Mouse (Mus musculus) frontal cortex, adult 2 months (tissue): ENCODE data around the gene Adm2. TPM values are rescaled to one million over a fixed set of nuclear protein-coding genes. Genes with fewer than 3 reads are reported as not detected.
A peak's percentile ranks its signal among the peaks of the same experiment; 100 is the strongest.

Experiments
- DNase-seq, 2 experiments: peaks; one replicate each; pipeline ENCODE4 v3.0.0; 2022; ENCODE audit warnings: low spot score in 1 of 2; ENCODE audit errors: extremely low spot score in 1 of 2
- polyA plus RNA-seq: library from polyadenylated mRNA; depleted of rRNA; stranded (reverse); fragments of >200 nt; gene quantifications from 2 replicates; pipeline ENCODE4 v1.2.3, GENCODE M21; 2012; rRNA removed

The Adm2 gene
- polyA plus RNA-seq, 1 experiment, result not detected

DNA sequence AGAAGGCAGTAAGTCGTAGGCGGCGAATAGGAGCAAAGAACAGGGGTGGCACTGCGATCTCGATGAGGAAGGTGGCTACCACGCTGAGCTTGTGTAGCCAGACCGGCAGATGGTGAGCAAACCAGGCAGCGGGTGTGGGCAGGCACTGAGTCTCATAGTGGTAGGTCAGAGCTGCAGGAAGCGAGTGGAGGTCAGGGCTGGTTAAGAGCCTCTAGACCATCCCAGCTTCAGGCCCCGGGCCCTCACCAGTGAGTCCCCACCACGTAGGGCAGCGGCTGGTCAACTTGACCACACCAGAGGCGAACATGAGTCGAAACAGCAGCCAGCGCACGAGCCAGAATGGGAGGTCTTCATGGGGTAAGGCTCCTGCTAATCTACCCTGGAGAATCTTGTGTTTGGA lies 31.3 kb downstream of the Adm2 start:
- DNase-seq, result no peak

DNA sequence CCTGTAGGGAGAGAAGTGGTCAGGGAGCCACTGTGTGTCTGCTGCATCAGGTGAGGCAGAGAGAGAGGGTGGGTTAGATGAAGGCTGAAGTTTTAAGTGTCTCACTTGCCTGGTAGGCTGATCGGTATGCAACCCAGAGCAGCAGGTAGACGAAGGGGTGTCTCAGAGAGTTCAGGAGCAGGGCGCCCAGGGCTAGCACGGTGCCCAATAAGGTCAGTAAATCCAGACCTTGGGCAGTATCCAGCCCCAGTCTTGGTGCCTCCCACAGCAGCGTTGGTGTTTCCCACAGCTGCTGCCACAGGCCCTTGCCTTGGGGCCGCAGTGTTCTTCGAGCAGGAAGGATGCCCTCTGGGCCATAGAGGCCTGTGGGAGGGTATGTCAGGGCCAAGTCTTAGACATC lies 31.9 kb downstream of the Adm2 start:
- no peak for DNase-seq

DNA sequence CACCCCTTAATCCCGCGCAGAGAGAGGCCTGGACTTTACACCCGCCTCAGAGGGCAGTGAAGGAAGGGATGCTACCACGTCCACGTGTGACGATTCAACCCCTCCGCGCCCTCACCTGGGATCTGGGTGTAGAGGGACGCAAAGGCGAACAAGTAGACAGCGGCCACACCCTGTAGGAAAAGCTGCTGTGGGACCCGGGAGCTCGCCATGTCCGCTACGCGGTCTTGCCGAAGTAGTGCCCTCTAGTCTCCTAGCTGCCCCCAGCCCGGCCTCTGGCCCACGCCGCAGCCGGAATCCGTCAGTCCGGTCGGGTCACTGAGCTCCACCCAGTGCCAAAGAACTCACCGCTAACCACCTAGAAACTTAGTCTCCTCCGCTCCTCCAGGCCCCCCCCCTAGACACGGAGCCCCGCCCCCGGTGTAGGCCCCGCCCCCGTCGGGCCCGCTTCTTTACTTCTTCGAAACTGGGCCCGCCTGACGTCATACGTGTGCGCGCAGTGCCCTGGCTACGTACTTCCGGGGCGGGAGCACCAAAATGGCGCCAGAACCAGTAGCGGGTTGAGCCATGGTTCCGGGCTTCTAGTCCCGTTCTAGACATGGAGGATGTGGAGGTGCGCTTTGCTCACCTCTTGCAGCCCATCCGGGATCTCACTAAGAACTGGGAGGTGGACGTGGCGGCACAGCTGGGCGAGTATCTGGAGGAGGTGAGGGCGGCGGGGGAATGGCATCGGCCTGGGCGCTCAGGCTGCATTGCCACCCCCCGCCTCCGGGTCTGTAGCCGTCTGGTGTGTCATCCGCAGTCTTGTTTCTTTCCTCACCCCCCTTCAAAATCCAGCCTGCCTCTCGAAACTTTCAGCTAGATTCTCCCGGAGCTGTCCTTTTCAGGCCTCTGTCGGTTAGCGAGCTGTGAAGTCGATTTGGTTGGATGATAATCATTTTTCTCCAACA lies 33.0 kb downstream of the Adm2 start, which contains the start of the genes Lmf2 and Ncaph2:
Gene Lmf2, minus strand, starts transcription at position 419 of the 947 bp plus-strand sequence.
Gene Ncaph2, plus strand, starts transcription at position 479 of the 947 bp plus-strand sequence.
- DNase-seq, result peak; percentile 86 to 96

DNA sequence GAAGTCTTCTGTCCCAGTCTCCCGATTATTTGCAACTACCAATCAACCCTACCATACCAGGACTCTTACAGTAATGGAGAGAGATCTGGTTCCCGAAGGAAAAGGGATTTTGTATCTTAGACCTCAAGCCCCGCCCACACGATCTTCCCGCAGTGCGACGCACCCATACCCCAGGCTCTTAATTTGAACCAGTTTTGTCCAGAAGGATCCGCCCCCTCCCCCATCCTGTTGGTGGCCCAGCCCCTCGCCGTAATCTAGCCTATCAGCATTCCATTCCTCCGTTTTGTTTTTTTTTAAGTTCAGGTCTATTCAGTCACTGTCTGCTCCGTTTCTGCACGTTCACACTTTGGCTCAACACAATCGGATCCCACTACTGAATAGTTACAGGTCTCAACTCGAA lies 33.9 kb downstream of the Adm2 start:
- peak in 1 of 2 experiments; percentile 64 for DNase-seq

DNA sequence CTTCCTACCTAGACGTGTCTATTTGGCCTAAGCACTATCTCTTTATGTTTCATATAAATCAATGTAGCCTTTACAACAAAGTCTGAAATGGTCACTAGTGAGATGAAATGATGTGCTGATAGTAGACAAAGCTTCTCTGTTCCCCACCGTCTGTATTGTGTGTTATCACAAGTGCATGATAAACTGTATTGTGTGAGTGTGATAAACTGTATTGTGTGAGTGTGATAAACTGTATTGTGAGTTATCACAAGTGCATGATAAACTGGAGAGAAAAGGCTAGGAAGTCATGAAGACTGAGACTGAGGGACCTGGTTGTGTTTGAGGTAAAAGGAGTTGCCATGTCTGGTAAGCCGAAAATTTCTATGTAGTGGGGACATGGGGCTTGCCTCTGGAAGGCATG lies 36.3 kb downstream of the Adm2 start:
- no peak for DNase-seq

DNA sequence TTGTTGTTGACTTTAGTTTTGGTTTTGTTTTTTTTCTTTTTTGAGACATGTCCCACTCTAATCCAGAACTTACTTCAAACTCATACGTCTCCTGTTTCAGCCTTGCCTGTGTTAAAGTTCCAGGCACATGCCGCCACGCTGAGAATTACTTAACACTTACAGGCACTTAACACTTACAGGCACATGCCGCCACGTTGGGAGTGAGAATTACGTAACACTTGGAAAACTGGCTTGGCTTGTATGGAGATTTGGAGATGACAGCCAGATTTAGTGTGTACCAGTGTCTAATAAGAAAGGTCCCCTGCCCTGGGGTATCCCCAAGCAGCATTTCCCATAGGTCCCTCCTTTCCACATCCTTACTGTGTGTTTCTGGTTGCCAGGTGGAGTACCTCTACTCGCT lies 40.5 kb downstream of the Adm2 start:
- DNase-seq, result no peak

DNA sequence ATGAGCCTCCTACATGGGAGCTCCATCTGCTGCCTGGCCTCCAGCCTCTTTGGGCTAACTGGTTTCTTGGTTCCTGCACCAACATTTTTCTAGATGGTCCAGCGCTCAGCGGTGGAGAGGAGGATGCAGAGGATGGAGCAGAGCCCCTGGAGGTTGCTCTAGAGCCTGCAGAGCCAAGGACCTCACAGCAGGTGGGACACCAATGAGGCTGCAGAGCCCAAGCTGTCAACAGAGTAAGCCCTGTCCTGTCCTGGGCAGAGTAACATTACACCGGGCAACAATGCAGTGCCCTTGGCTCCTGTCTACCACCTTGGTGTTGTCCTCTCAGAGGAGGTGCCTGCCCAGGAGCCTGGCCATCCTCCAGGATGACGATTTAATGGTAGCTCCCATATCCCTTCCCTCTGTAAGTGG lies 42.6 kb downstream of the Adm2 start:
- DNase-seq, result no peak

DNA sequence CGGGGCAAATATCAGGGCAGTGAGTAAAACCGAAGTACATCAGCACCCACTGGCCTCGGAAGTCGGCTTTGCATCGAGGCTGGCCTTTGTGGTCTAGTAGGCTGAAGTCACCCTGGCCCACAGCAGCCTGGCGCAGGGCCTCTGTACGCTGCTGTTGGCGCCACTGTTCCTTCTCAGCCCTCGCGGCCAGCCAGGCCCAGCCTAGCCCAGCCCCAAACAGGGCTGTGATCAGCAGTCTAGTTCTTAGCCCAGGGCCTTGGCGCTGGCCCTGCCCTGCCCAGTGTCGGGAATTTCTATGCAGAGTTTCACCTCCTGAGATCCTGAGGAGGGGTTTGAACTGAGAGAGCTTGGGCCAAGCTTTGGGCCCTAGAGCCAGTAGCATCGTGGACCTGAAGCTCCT lies 49.5 kb downstream of the Adm2 start:
- DNase-seq, result no peak

DNA sequence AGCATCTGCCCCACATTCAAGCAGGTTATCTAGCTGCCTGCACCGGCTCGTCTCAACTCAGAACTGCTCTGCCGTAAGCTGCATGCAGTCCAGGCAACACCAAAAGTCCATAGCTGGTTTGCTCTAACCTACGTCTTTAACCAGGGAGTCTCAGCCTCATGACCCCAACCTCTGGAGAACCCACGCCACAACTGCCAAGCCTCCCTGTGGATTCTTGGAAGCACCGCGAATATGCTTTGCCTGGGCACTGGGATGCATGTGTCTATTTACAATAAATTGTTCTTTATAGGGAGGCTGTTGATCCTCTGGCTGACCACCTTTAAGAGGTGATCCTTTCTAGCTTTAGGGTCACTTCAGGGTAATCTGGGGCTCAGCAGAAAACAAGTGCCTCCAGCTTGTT lies 50.0 kb downstream of the Adm2 start:
- no peak for DNase-seq

DNA sequence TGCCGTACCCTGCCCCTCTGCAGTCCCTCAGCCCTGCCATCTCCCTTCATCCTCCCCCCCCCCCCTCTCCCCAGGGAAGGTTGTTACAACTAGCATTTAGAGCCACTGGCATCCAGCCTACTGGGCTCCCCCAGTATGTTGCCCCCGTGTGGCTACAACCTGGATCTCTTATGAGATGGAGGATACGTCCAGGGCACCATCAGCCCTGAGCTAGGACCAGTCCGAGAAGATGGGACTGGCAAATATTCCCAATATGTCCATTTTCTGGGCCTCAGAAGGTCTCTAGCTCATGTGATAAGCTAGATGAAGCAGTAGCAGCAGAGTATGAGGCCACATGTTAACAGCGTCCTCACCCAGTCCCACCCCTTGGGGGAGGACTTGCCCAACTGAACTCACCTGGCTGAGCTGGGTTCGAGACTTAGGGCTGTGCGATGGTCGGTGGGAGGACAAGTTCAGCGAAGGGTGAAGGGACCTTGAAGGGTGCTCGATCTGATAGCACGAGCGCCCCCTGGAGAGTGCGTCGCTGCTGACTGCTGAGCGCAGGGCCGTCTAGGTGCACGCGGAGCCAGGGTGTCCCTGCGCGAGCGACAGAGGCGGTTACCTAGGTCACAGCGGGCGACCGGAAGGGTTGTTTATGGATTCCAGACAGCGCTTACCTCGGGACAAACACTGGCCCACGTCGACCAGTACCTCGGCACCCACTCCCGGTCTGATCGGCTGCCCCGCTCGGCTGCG lies 50.7 kb downstream of the Adm2 start:
- DNase-seq, result peak; percentile 64 to 89

DNA sequence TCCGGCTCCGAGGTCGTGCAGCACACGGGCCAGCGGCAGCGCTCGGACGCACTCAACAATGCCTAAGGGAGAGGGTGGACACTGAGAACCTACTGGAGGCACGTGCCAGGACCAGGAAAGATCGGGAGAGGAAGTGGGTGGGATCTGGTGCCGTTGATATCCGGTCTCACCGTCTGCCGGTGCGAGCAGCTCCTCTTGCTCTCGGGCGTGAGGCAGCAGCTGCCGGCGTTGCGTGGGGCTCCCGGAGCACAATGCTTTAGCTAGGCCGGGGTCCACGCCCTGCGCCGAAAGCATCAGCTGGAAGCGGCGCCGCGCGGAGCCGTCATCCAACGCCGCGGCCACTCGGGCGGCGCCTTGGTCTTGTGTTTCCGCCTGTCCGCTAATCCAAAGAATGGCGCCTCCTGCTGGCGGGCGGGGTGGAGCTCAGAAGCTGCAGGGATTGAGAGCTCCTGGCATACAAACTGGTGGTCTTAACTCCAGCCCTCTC lies 51.3 kb downstream of the Adm2 start, which contains the start of gene Sco2:
Gene Sco2, minus strand, starts transcription at position 85 of the 487 bp plus-strand sequence.
- DNase-seq, result peak; percentile 81 to 95

Other genes with a start within 250 kb of the Adm2 start
- 24.3 and 25.8 TPM in 2 replicates for gene Trabd, start 247.6 kb upstream of the Adm2 start, polyA plus RNA-seq
- 33.1 and 38.3 TPM in 2 replicates for gene Selenoo, start 233.6 kb upstream of the Adm2 start, polyA plus RNA-seq
- gene Tubgcp6, start 199.6 kb upstream of the Adm2 start, polyA plus RNA-seq, result 37.4 and 39.8 TPM in 2 replicates
- gene Hdac10, start 194.0 kb upstream of the Adm2 start, polyA plus RNA-seq, result 24.9 and 28.9 TPM in 2 replicates
- gene Mapk12, start 182.0 kb upstream of the Adm2 start, polyA plus RNA-seq, result 20.2 and 22.9 TPM in 2 replicates
- gene Mapk11, start 173.1 kb upstream of the Adm2 start, polyA plus RNA-seq, result 53.3 and 61.1 TPM in 2 replicates
- gene Plxnb2, start 141.9 kb upstream of the Adm2 start, polyA plus RNA-seq, result 65.8 and 72.5 TPM in 2 replicates
- 143 and 146 TPM in 2 replicates for gene Dennd6b, start 126.2 kb upstream of the Adm2 start, polyA plus RNA-seq
- 125 and 147 TPM in 2 replicates for gene Ppp6r2, start 111.2 kb upstream of the Adm2 start, polyA plus RNA-seq
- gene Sbf1, start 7.4 kb upstream of the Adm2 start, polyA plus RNA-seq, result 212 and 221 TPM in 2 replicates
- not detected in 2 replicates for gene Miox, start 11.7 kb downstream of the Adm2 start, polyA plus RNA-seq
- 14.7 and 15.8 TPM in 2 replicates for gene Lmf2, start 32.9 kb downstream of the Adm2 start, polyA plus RNA-seq
- 101 and 112 TPM in 2 replicates for gene Ncaph2, start 33.0 kb downstream of the Adm2 start, polyA plus RNA-seq
- gene Sco2, start 51.1 kb downstream of the Adm2 start, polyA plus RNA-seq, result 30.0 and 30.5 TPM in 2 replicates
- 3.3 TPM in 2 replicates for gene Tymp, start 54.3 kb downstream of the Adm2 start, polyA plus RNA-seq
- 2.4 and 3.8 TPM in 2 replicates for gene Odf3b, start 56.6 kb downstream of the Adm2 start, polyA plus RNA-seq
- 0.16 and 0.25 TPM in 2 replicates for gene Klhdc7b, start 62.2 kb downstream of the Adm2 start, polyA plus RNA-seq
- 0.48 TPM in 1 of 2 replicates, not detected in the other for gene Syce3, start 87.8 kb downstream of the Adm2 start, polyA plus RNA-seq
- gene Cpt1b, start 103.1 kb downstream of the Adm2 start, polyA plus RNA-seq, result 2.0 and 2.9 TPM in 2 replicates
- gene C730034F03Rik, start 106.9 kb downstream of the Adm2 start, polyA plus RNA-seq, result 3.2 and 3.8 TPM in 2 replicates
- gene Gm44502, start 107.0 kb downstream of the Adm2 start, polyA plus RNA-seq, result 0.08 and 0.28 TPM in 2 replicates
- 66.1 and 70.7 TPM in 2 replicates for gene Chkb, start 107.2 kb downstream of the Adm2 start, polyA plus RNA-seq
- gene Mapk8ip2, start 131.2 kb downstream of the Adm2 start, polyA plus RNA-seq, result 123 and 134 TPM in 2 replicates
- 29.6 and 34.9 TPM in 2 replicates for gene Arsa, start 154.7 kb downstream of the Adm2 start, polyA plus RNA-seq
- gene Shank3, start 176.9 kb downstream of the Adm2 start, polyA plus RNA-seq, result 76.4 and 84.0 TPM in 2 replicates
- gene Acr, start 245.6 kb downstream of the Adm2 start, polyA plus RNA-seq, result 4.2 TPM in 2 replicates